Mouse (Mus musculus) MEL (cell line): ENCODE measurements around the gene Rpl14.

Source experiments
- CHD2 ChIP-seq: IDR thresholded peaks from 2 replicates; pipeline ENCODE4 v1.6.1; 2011; ENCODE audit warnings: low read length, improper control_type of control experiment
- CTCF ChIP-seq, 3 experiments: IDR thresholded peaks in 2 of 3; conservative IDR thresholded peaks in 1 of 3; 2 replicates each; pipeline ENCODE4 v1.5.1; 2011 to 2012; ENCODE audit warnings: low read length in 3 of 3, low read depth in 2 of 3, mild to moderate bottlenecking in 2 of 3, improper control_type of control experiment in 1 of 3, inconsistent platforms in 1 of 3, mixed read lengths in 1 of 3, moderate library complexity in 1 of 3; ENCODE audit not compliant: control insufficient read depth in 1 of 3, insufficient read depth in 1 of 3, poor library complexity in 1 of 3, severe bottlenecking in 1 of 3
- E2F4 ChIP-seq: IDR thresholded peaks from 2 replicates; pipeline ENCODE4 v1.6.1; 2011; ENCODE audit warnings: low read depth, low read length, improper control_type of control experiment, borderline replicate concordance
- ETS1 ChIP-seq: IDR thresholded peaks from 2 replicates; pipeline ENCODE4 v1.6.1; 2012; ENCODE audit warnings: low read depth, mild to moderate bottlenecking, inconsistent platforms, low read length, improper control_type of control experiment, moderate library complexity
- GATA1 ChIP-seq: IDR thresholded peaks from 2 replicates; pipeline ENCODE4 v1.6.1; 2011; ENCODE audit warnings: low read depth, low read length, improper control_type of control experiment
- HCFC1 ChIP-seq: IDR thresholded peaks from 2 replicates; pipeline ENCODE4 v1.6.1; 2012; ENCODE audit warnings: low read depth, mild to moderate bottlenecking, inconsistent platforms, low read length, improper control_type of control experiment, moderate library complexity
- KAT2A ChIP-seq: conservative IDR thresholded peaks from 2 replicates; pipeline ENCODE4 v1.6.1; 2012; ENCODE audit warnings: low read depth, low read length, improper control_type of control experiment, inconsistent platforms
- MYB ChIP-seq: IDR thresholded peaks from 2 replicates; pipeline ENCODE4 v1.6.1; 2011; ENCODE audit warnings: mild to moderate bottlenecking, low read depth, low read length, improper control_type of control experiment
- POLR2A ChIP-seq, 2 experiments: IDR thresholded peaks; 2 replicates each; pipeline ENCODE4 v1.6.1; 2011 to 2012; ENCODE audit warnings: low read length in 2 of 2, mild to moderate bottlenecking in 2 of 2, control low read depth in 1 of 2, improper control_type of control experiment in 1 of 2, low read depth in 1 of 2, moderate library complexity in 1 of 2; ENCODE audit not compliant: control insufficient read depth in 1 of 2, insufficient read depth in 1 of 2, poor library complexity in 1 of 2
- POLR2AphosphoS5 ChIP-seq: IDR thresholded peaks from 2 replicates; pipeline ENCODE4 v1.6.1; 2012; ENCODE audit warnings: low read depth, borderline replicate concordance, mild to moderate bottlenecking, inconsistent platforms, low read length, moderate library complexity, mixed read lengths
- TBP ChIP-seq: IDR thresholded peaks from 2 replicates; pipeline ENCODE4 v1.8.0; 2011; ENCODE audit warnings: low read depth, low read length, improper control_type of control experiment
- UBTF ChIP-seq: IDR thresholded peaks from 2 replicates; pipeline ENCODE4 v1.6.1; 2012; ENCODE audit warnings: low read depth, mild to moderate bottlenecking, inconsistent platforms, low read length, improper control_type of control experiment, moderate library complexity, borderline replicate concordance; ENCODE audit not compliant: insufficient read depth
- USF1 ChIP-seq: IDR thresholded peaks from 2 replicates; pipeline ENCODE4 v1.6.1; 2014; ENCODE audit warnings: low read depth, mild to moderate bottlenecking, inconsistent platforms, low read length, improper control_type of control experiment, moderate library complexity
- ZC3H11A ChIP-seq: IDR thresholded peaks from 2 replicates; pipeline ENCODE4 v1.6.1; 2012; ENCODE audit warnings: low read depth, mild to moderate bottlenecking, inconsistent platforms, low read length, improper control_type of control experiment

DNA sequence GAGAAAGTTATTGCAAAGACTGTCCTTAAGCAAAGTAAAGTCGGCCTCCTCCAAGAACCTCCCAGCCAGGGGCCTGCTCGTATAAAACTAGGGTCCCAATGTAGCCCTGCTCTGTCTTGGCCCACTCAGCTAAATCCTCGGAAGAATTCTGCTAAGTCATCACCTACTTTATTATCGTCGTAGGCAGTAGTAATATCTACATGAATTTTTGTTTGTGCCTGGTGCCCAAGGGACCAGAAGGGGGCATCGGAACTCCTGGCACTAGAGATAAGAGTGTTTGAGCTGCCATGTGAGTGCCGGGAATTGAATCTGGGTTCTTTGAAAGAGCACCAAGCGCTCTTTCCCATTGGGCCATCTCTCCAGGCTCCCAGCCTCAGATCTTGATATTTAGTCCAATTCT lies 43.3 kb upstream of the Rpl14 start:
- no peak for TF ChIP-seq TBP
- no peak for TF ChIP-seq MYB
- TF ChIP-seq CTCF (IDR thresholded peaks at IDR 0.05 in 2 of 3, conservative IDR thresholded peaks at IDR 0.05 in 1 of 3; ENCODE audit: control insufficient read depth in 1 of 3, insufficient read depth in 1 of 3, low read depth in 2 of 3, low read length in 3 of 3, poor library complexity in 1 of 3, severe bottlenecking in 1 of 3), result peak in 1 of 3 experiments; percentile 23; a peak in 1 of 6 replicates
- no peak for TF ChIP-seq E2F4
- no peak for TF ChIP-seq POLR2AphosphoS5
- no peak for TF ChIP-seq ZC3H11A
- no peak for TF ChIP-seq CHD2
- TF ChIP-seq ETS1, result no peak
- TF ChIP-seq POLR2A (IDR thresholded peaks at IDR 0.05; ENCODE audit: control insufficient read depth in 1 of 2, insufficient read depth in 1 of 2, low read depth in 1 of 2, low read length in 2 of 2, poor library complexity in 1 of 2), result no peak
- no peak for TF ChIP-seq KAT2A
- no peak for TF ChIP-seq USF1
- no peak for TF ChIP-seq UBTF
- TF ChIP-seq HCFC1, result no peak
- TF ChIP-seq GATA1, result no peak
